Mouse (Mus musculus): ENCODE measurements around the gene Thra. TPM values are rescaled to one million over a fixed set of nuclear protein-coding genes. Genes with fewer than 3 reads are reported as not detected.
A peak's percentile ranks its signal among the peaks of the same experiment; 100 is the strongest.

Thra gene
- polyA plus RNA-seq, 1 experiment from 2014 or later: 11.6 TPM

- Histone ChIP-seq H3K36me3 (peaks cover 12% of the 10 kb centered on the region), H3K27ac (peak overlapping the region; percentile 69), H3K9me3 (replicated peaks) (no peaks in the 10 kb centered on the region), H3K4me1 (peaks cover 80% of the 10 kb centered on the region), H3K27me3 (ENCODE audit: low read depth, poor library complexity, severe bottlenecking) (no peaks in the 10 kb centered on the region), H3K4me3 (no peak overlapping the region)
- WGBS: 57% methylated on average over 17 of the region's 17 CpGs
- DNase-seq (ENCODE audit: low spot score): no peak
Observed at GRCm38 (mm10) chr11:98750351-98751201, 10.1 kb downstream of the Thra start.

GRCm38 (mm10) chr11:98751221-98751782 lies 10.9 kb downstream of the Thra start:
- Histone ChIP-seq H3K27ac (peak overlapping the region; percentile 69; the same call in 1 of the 2 replicates), H3K9me3 (replicated peaks) (no peaks in the 10 kb centered on the region), H3K36me3 (peaks cover 12% of the 10 kb centered on the region), H3K4me1 (peaks cover 79% of the 10 kb centered on the region), H3K4me3 (no peak overlapping the region), H3K27me3 (ENCODE audit: low read depth, poor library complexity, severe bottlenecking) (no peaks in the 10 kb centered on the region)
- 58% methylated on average over 6 of the region's 6 CpGs for WGBS
- no peak for DNase-seq (ENCODE audit: low spot score)

GRCm38 (mm10) chr11:98752562-98753140 lies 12.2 kb downstream of the Thra start:
- no peak for DNase-seq (ENCODE audit: low spot score)
- no peak overlapping the region for H3K4me3 ChIP-seq
- 85% methylated on average over 10 of the region's 10 CpGs for WGBS
- H3K9me3 ChIP-seq (replicated peaks): no peaks in the 10 kb centered on the region
- peaks cover 17% of the 10 kb centered on the region for H3K36me3 ChIP-seq
- H3K27me3 ChIP-seq (ENCODE audit: low read depth, poor library complexity, severe bottlenecking): no peaks in the 10 kb centered on the region
- peaks cover 66% of the 10 kb centered on the region for H3K4me1 ChIP-seq
- H3K27ac ChIP-seq: 0 out of 2 replicates have a peak overlapping the region, but pooled peaks have one; percentile 21

GRCm38 (mm10) chr11:98753264-98753663 lies 12.8 kb downstream of the Thra start:
- no peaks in the 10 kb centered on the region for H3K9me3 ChIP-seq (replicated peaks)
- no peaks in the 10 kb centered on the region for H3K27me3 ChIP-seq (ENCODE audit: low read depth, poor library complexity, severe bottlenecking)
- H3K4me3 ChIP-seq: no peak overlapping the region
- H3K4me1 ChIP-seq: peaks cover 60% of the 10 kb centered on the region
- H3K36me3 ChIP-seq: peaks cover 20% of the 10 kb centered on the region
- no peak for DNase-seq (ENCODE audit: low spot score)
- 88% methylated on average over 5 of the region's 5 CpGs for WGBS
- no peak overlapping the region for H3K27ac ChIP-seq

- H3K4me3 ChIP-seq: no peak overlapping the region
- DNase-seq (ENCODE audit: low spot score): no peak
- WGBS: 77% methylated on average over 9 of the region's 9 CpGs
- H3K27me3 ChIP-seq (ENCODE audit: low read depth, poor library complexity, severe bottlenecking): no peaks in the 10 kb centered on the region
- peaks cover 26% of the 10 kb centered on the region for H3K36me3 ChIP-seq
- H3K4me1 ChIP-seq: peaks cover 50% of the 10 kb centered on the region
- H3K27ac ChIP-seq: peak overlapping the region; percentile 51
- no peaks in the 10 kb centered on the region for H3K9me3 ChIP-seq (replicated peaks)
Observed at GRCm38 (mm10) chr11:98754151-98754620, 13.7 kb downstream of the Thra start.

GRCm38 (mm10) chr11:98754621-98755181 lies 14.3 kb downstream of the Thra start:
- peak; percentile 90 for DNase-seq (ENCODE audit: low spot score)
- H3K27me3 ChIP-seq (ENCODE audit: low read depth, poor library complexity, severe bottlenecking): no peaks in the 10 kb centered on the region
- H3K4me3 ChIP-seq: no peak overlapping the region
- WGBS: 28% methylated on average over 7 of the region's 7 CpGs
- no peaks in the 10 kb centered on the region for H3K9me3 ChIP-seq (replicated peaks)
- H3K4me1 ChIP-seq: peaks cover 45% of the 10 kb centered on the region
- peak overlapping the region; percentile 51 for H3K27ac ChIP-seq
- H3K36me3 ChIP-seq: peaks cover 26% of the 10 kb centered on the region

- Histone ChIP-seq H3K27ac (no peak overlapping the region; the same call in 1 of the 2 replicates), H3K4me1 (peaks cover 34% of the 10 kb centered on the region), H3K27me3 (ENCODE audit: low read depth, poor library complexity, severe bottlenecking) (no peaks in the 10 kb centered on the region), H3K4me3 (no peak overlapping the region), H3K9me3 (replicated peaks) (no peaks in the 10 kb centered on the region), H3K36me3 (peaks cover 36% of the 10 kb centered on the region)
- DNase-seq (ENCODE audit: low spot score): no peak
- WGBS: 94% methylated on average over 6 of the region's 6 CpGs
Observed at GRCm38 (mm10) chr11:98755726-98756380, 15.4 kb downstream of the Thra start.

- WGBS: 90% methylated on average over 12 of the region's 12 CpGs
- Histone ChIP-seq H3K4me3 (no peak overlapping the region), H3K27ac (no peak overlapping the region), H3K9me3 (replicated peaks) (no peaks in the 10 kb centered on the region), H3K36me3 (peaks cover 44% of the 10 kb centered on the region), H3K27me3 (ENCODE audit: low read depth, poor library complexity, severe bottlenecking) (no peaks in the 10 kb centered on the region), H3K4me1 (peaks cover 25% of the 10 kb centered on the region)
- no peak for DNase-seq (ENCODE audit: low spot score)
Observed at GRCm38 (mm10) chr11:98756711-98757110, 16.3 kb downstream of the Thra start.

- Histone ChIP-seq H3K27me3 (ENCODE audit: low read depth, poor library complexity, severe bottlenecking) (no peaks in the 10 kb centered on the region), H3K27ac (no peak overlapping the region), H3K9me3 (replicated peaks) (no peaks in the 10 kb centered on the region), H3K4me3 (no peak overlapping the region), H3K4me1 (peaks cover 26% of the 10 kb centered on the region), H3K36me3 (peaks cover 65% of the 10 kb centered on the region)
- WGBS: 92% methylated on average over 4 of the region's 4 CpGs
- no peak for DNase-seq (ENCODE audit: low spot score)
Observed at GRCm38 (mm10) chr11:98761939-98762338, 21.5 kb downstream of the Thra start.

GRCm38 (mm10) chr11:98762756-98763501 lies 22.5 kb downstream of the Thra start:
- no peak for DNase-seq (ENCODE audit: low spot score)
- Histone ChIP-seq H3K27me3 (ENCODE audit: low read depth, poor library complexity, severe bottlenecking) (no peaks in the 10 kb centered on the region), H3K4me3 (no peak overlapping the region), H3K4me1 (peaks cover 36% of the 10 kb centered on the region), H3K9me3 (replicated peaks) (no peaks in the 10 kb centered on the region), H3K36me3 (peaks cover 63% of the 10 kb centered on the region), H3K27ac (no peak overlapping the region)
- WGBS: 70% methylated on average over 17 of the region's 17 CpGs

GRCm38 (mm10) chr11:98763502-98763861 lies 23.0 kb downstream of the Thra start:
- Histone ChIP-seq H3K4me1 (peaks cover 42% of the 10 kb centered on the region), H3K27ac (no peak overlapping the region), H3K4me3 (no peak overlapping the region), H3K27me3 (ENCODE audit: low read depth, poor library complexity, severe bottlenecking) (no peaks in the 10 kb centered on the region), H3K36me3 (peaks cover 63% of the 10 kb centered on the region), H3K9me3 (replicated peaks) (no peaks in the 10 kb centered on the region)
- WGBS: 88% methylated on average over 8 of the region's 8 CpGs
- DNase-seq (ENCODE audit: low spot score): no peak

- Histone ChIP-seq H3K9me3 (replicated peaks) (no peaks in the 10 kb centered on the region), H3K27ac (no peak overlapping the region), H3K36me3 (peaks cover 65% of the 10 kb centered on the region), H3K27me3 (ENCODE audit: low read depth, poor library complexity, severe bottlenecking) (no peaks in the 10 kb centered on the region), H3K4me3 (no peak overlapping the region; the same call in 1 of the 2 replicates), H3K4me1 (peaks cover 45% of the 10 kb centered on the region)
- DNase-seq (ENCODE audit: low spot score): no peak
- WGBS: 82% methylated on average over 18 of the region's 18 CpGs
Observed at GRCm38 (mm10) chr11:98764091-98764490, 23.7 kb downstream of the Thra start.

Data from limb, embryonic 10.5 days (tissue).